Mouse (Mus musculus) adrenal gland, adult 2 months (tissue): Measurements from ENCODE around the gene Lrp1. TPM values are rescaled to one million over a fixed set of nuclear protein-coding genes. Genes with fewer than 3 reads are reported as not detected.
A peak's percentile ranks its signal among the peaks of the same experiment; 100 is the strongest.

Source experiments
- DNase-seq: peaks from one replicate; pipeline ENCODE4 v3.0.0; 2021
- polyA plus RNA-seq: library from polyadenylated mRNA; depleted of rRNA; stranded (reverse); fragments of >200 nt; gene quantifications from 2 replicates; pipeline ENCODE4 v1.2.3, GENCODE M21; 2012
- total RNA-seq, 2 experiments: library from RNA; stranded (reverse); gene quantifications; 2 replicates each; pipeline ENCODE4 v1.2.3; 2021

The Lrp1 gene
- total and polyA plus RNA-seq, 3 experiments, result 138 to 201 (median 196) TPM

GRCm38 (mm10) chr10:127520714-127521357 lies 100.1 kb downstream of the Lrp1 start:
- DNase-seq, result no peak

- DNase-seq, result no peak
These were observed 100.8 kb downstream of the Lrp1 start for GRCm38 (mm10) chr10:127519903-127520713.

- no peak for DNase-seq
These were observed 101.8 kb downstream of the Lrp1 start for GRCm38 (mm10) chr10:127519041-127519701.

GRCm38 (mm10) chr10:127517941-127518340 lies 103.0 kb downstream of the Lrp1 start:
- no peak for DNase-seq

GRCm38 (mm10) chr10:127516576-127517260 lies 104.2 kb downstream of the Lrp1 start:
- DNase-seq, result peak; percentile 41

- DNase-seq, result no peak
These were observed 104.9 kb downstream of the Lrp1 start for GRCm38 (mm10) chr10:127515983-127516459.

GRCm38 (mm10) chr10:127515271-127515982 lies 105.5 kb downstream of the Lrp1 start:
- DNase-seq, result no peak

- DNase-seq, result no peak
These were observed 106.2 kb downstream of the Lrp1 start, which contains the start of gene Ndufa4l2 for GRCm38 (mm10) chr10:127514764-127515163. TSS of gene Ndufa4l2 (plus strand) at chr10:127514967.

- DNase-seq, result no peak
These were observed 106.7 kb downstream of the Lrp1 start for GRCm38 (mm10) chr10:127514111-127514698.

GRCm38 (mm10) chr10:127513501-127514091 lies 107.4 kb downstream of the Lrp1 start:
- DNase-seq, result no peak

- peak; percentile 93 for DNase-seq
These were observed 108.1 kb downstream of the Lrp1 start for GRCm38 (mm10) chr10:127512813-127513212.

GRCm38 (mm10) chr10:127512307-127512666 lies 108.7 kb downstream of the Lrp1 start:
- DNase-seq, result no peak

- DNase-seq, result peak; percentile 58
These were observed 109.2 kb downstream of the Lrp1 start for GRCm38 (mm10) chr10:127511634-127512306.

GRCm38 (mm10) chr10:127510895-127511617 lies 109.9 kb downstream of the Lrp1 start:
- DNase-seq, result no peak

GRCm38 (mm10) chr10:127509837-127510701 lies 110.9 kb downstream of the Lrp1 start:
- no peak for DNase-seq

GRCm38 (mm10) chr10:127509051-127509836 lies 111.7 kb downstream of the Lrp1 start:
- peak; percentile 82 for DNase-seq

GRCm38 (mm10) chr10:127508239-127508638 lies 112.7 kb downstream of the Lrp1 start:
- DNase-seq, result peak; percentile 57
